Mouse (Mus musculus) left cerebral cortex, adult 8-10 months (tissue): ENCODE data around the gene Robo1. TPM values are rescaled to one million over a fixed set of nuclear protein-coding genes. Genes with fewer than 3 reads are reported as not detected.
A peak's percentile ranks its signal among the peaks of the same experiment; 100 is the strongest.

Experiments
- DNase-seq, 2 experiments: peaks; one replicate each; pipeline ENCODE4 v3.0.0; 2022; ENCODE audit warnings: low spot score in 2 of 2
- total RNA-seq, 4 experiments: library from RNA; stranded (reverse); gene quantifications; 2 replicates each; pipeline ENCODE4 v1.2.4; 2022

Robo1 gene
- 10 to 100 TPM; 45.4 to 53.5 (median 48.6) TPM for total RNA-seq

GRCm38 (mm10) chr16:72307537-72308330, at the start of gene Robo1:
Gene Robo1, plus strand, starts transcription at chr16:72308306.
- no peak for DNase-seq

- DNase-seq, result no peak
These were observed 40.3 kb upstream of the Robo1 start for GRCm38 (mm10) chr16:72267839-72268238.

GRCm38 (mm10) chr16:72276390-72277074, 31.6 kb upstream of the Robo1 start:
- DNase-seq, result no peak

GRCm38 (mm10) chr16:72308331-72308668, 194 bp downstream of the Robo1 start:
- peak in 1 of 2 experiments; percentile 17 for DNase-seq

- no peak for DNase-seq
These were observed 19.2 kb downstream of the Robo1 start for GRCm38 (mm10) chr16:72327321-72327720.

GRCm38 (mm10) chr16:72328579-72328978, 20.5 kb downstream of the Robo1 start:
- no peak for DNase-seq

GRCm38 (mm10) chr16:72337757-72338156, 29.7 kb downstream of the Robo1 start:
- DNase-seq, result no peak

GRCm38 (mm10) chr16:72350422-72350821, 42.3 kb downstream of the Robo1 start:
- no peak for DNase-seq

- DNase-seq, result no peak
These were observed 48.6 kb downstream of the Robo1 start for GRCm38 (mm10) chr16:72356515-72357357.

GRCm38 (mm10) chr16:72376896-72377295, 68.8 kb downstream of the Robo1 start:
- no peak for DNase-seq

- no peak for DNase-seq
These were observed 73.7 kb downstream of the Robo1 start for GRCm38 (mm10) chr16:72381819-72382218.

- DNase-seq, result no peak
These were observed 75.5 kb downstream of the Robo1 start for GRCm38 (mm10) chr16:72383566-72383965.

- DNase-seq, result no peak
These were observed 85.4 kb downstream of the Robo1 start for GRCm38 (mm10) chr16:72393512-72393911.

- no peak for DNase-seq
These were observed 90.7 kb downstream of the Robo1 start for GRCm38 (mm10) chr16:72398811-72399210.

GRCm38 (mm10) chr16:72402381-72402780, 94.3 kb downstream of the Robo1 start:
- DNase-seq, result no peak

- no peak for DNase-seq
These were observed 101.7 kb downstream of the Robo1 start for GRCm38 (mm10) chr16:72409820-72410219.

- no peak for DNase-seq
These were observed 103.7 kb downstream of the Robo1 start for GRCm38 (mm10) chr16:72411669-72412270.

- no peak for DNase-seq
These were observed 104.8 kb downstream of the Robo1 start for GRCm38 (mm10) chr16:72412879-72413278.

- no peak for DNase-seq
These were observed 111.4 kb downstream of the Robo1 start for GRCm38 (mm10) chr16:72419328-72420066.

- no peak for DNase-seq
These were observed 114.3 kb downstream of the Robo1 start for GRCm38 (mm10) chr16:72422426-72422825.

- DNase-seq, result no peak
These were observed 126.3 kb downstream of the Robo1 start for GRCm38 (mm10) chr16:72434396-72434795.
